Mouse (Mus musculus) testis, adult 2 months (tissue): ENCODE measurements around the gene Rapgef3. TPM values are rescaled to one million over a fixed set of nuclear protein-coding genes. Genes with fewer than 3 reads are reported as not detected.

Experiments used
- H3K27ac ChIP-seq: fragments of 200-500 bp; 2 replicates; pipeline ENCODE4 v1.5.1; 2012; ENCODE audit warnings: low read depth, low read length; ENCODE audit not compliant: control insufficient read depth, insufficient read depth
- H3K27me3 ChIP-seq: fragments of 200-500 bp; 2 replicates; pipeline ENCODE4 v1.6.1; 2012; ENCODE audit warnings: mild to moderate bottlenecking, low read length, moderate library complexity; ENCODE audit not compliant: control insufficient read depth, insufficient read depth
- H3K36me3 ChIP-seq: fragments of 200-500 bp; 2 replicates; pipeline ENCODE4 v1.6.1; 2012; ENCODE audit warnings: mild to moderate bottlenecking, low read length; ENCODE audit not compliant: control insufficient read depth, insufficient read depth
- H3K4me1 ChIP-seq: fragments of 200-500 bp; 2 replicates; pipeline ENCODE4 v1.6.1; 2012; ENCODE audit warnings: low read length; ENCODE audit not compliant: control insufficient read depth, insufficient read depth
- H3K4me3 ChIP-seq: fragments of 200-500 bp; 2 replicates; pipeline ENCODE4 v1.5.1; 2012; ENCODE audit warnings: low read depth, mild to moderate bottlenecking, low read length, moderate library complexity, mixed read lengths; ENCODE audit not compliant: control insufficient read depth
- CTCF ChIP-seq: fragments of 200-500 bp; IDR thresholded peaks from 2 replicates; pipeline ENCODE4 v1.5.1; 2012; ENCODE audit warnings: low read depth, mild to moderate bottlenecking, inconsistent platforms, low read length, moderate library complexity; ENCODE audit not compliant: control insufficient read depth, insufficient read depth, insufficient replicate concordance
- POLR2A ChIP-seq: fragments of 200-500 bp; IDR thresholded peaks from 2 replicates; pipeline ENCODE4 v1.6.1; 2012; ENCODE audit warnings: low read depth, mild to moderate bottlenecking, inconsistent platforms, low read length, moderate library complexity; ENCODE audit not compliant: control insufficient read depth
- polyA plus RNA-seq: library from polyadenylated mRNA; depleted of rRNA; stranded (reverse); fragments of >200 nt; gene quantifications from 2 replicates; pipeline ENCODE4 v1.2.3, GENCODE M21; 2012

Gene Rapgef3
- polyA plus RNA-seq, 1 experiment, result 16.1 TPM

GRCm38 (mm10) chr15:97812126-97812525 is 44.4 kb upstream of the Rapgef3 start:
- TF ChIP-seq CTCF (no peak), POLR2A (no peak)

GRCm38 (mm10) chr15:97811307-97811706 is 43.5 kb upstream of the Rapgef3 start:
- H3K27ac ChIP-seq, result no peak overlapping the region
- H3K36me3 ChIP-seq, result no peaks in the 10 kb centered on the region
- no peaks in the 10 kb centered on the region for H3K27me3 ChIP-seq
- peaks cover 7% of the 10 kb centered on the region for H3K4me1 ChIP-seq
- H3K4me3 ChIP-seq, result no peak overlapping the region
- TF ChIP-seq CTCF, result no peak

More at GRCm38 (mm10) chr15:97812126-97812525, 44.4 kb upstream of the Rapgef3 start:
- Histone ChIP-seq H3K27ac (peak overlapping the region; percentile 26; the same call in 1 of the 2 replicates), H3K27me3 (no peaks in the 10 kb centered on the region), H3K4me3 (no peak overlapping the region), H3K4me1 (peaks cover 7% of the 10 kb centered on the region), H3K36me3 (no peaks in the 10 kb centered on the region)

DNA sequence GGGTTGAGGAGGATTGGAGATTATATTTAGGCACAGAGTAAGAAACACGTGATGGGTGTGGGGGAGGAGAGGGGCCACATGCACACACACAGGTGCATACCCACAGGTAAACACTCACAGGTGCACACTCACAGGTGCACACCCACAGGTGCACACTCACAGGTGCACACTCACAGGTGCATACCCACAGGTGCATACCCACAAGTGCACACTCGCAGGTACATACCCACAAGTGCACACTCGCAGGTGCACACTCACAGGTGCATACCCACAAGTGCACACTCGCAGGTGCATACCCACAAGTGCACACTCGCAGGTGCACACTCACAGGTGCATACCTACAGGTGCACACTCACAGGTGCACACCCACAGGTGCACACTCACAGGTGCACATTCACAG is 42.6 kb upstream of the Rapgef3 start:
- no peak for TF ChIP-seq CTCF
- TF ChIP-seq POLR2A, result no peak
- Histone ChIP-seq H3K27me3 (no peaks in the 10 kb centered on the region), H3K27ac (no peak overlapping the region), H3K4me3 (no peak overlapping the region), H3K4me1 (peaks cover 7% of the 10 kb centered on the region), H3K36me3 (no peaks in the 10 kb centered on the region)

DNA sequence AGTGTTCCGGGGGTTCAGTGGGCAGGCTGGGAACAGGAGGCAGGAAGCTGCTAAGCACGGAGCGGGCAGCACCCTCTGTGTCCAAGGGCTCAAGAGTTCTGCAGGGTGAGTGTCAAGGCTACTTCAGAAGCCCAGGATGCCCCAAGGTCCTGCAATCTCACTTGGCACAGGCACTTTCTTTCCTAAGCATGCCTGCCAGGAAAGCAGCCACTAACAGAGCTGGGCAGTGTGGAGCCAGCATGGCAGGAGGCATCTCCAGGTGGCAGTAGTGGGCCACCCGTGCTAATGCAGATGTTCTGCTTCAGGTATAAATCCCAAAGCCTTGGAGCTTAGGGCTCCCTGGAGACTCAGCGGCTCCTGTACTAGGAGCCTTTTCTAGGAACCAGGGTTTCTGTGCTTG is 42.2 kb upstream of the Rapgef3 start:
- peaks cover 7% of the 10 kb centered on the region for H3K4me1 ChIP-seq
- no peaks in the 10 kb centered on the region for H3K36me3 ChIP-seq
- TF ChIP-seq POLR2A (no peak), CTCF (peak; percentile 38; the same call in 1 of the 2 replicates)
- no peaks in the 10 kb centered on the region for H3K27me3 ChIP-seq
- no peak overlapping the region for H3K4me3 ChIP-seq
- H3K27ac ChIP-seq, result no peak overlapping the region

DNA sequence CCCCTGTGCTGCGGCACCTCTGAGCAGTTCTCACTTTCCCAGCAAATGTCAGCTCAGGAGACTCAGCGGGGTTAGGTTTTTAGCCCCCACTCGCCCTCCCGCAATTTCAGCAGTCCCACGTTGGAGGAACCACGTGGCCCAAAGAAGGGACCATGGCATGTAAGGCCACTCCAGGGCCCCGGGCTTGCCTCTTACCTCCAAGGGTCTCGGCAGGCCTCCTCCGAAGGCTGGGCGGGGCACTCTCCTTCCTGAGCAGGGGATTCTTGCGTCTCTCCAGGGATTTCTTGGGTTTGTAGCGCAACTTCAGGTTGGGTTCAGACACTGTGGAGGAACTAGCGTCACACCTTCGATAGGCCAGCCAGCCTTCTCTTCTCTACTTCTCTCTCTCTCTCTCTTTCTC is 41.4 kb upstream of the Rapgef3 start:
- Histone ChIP-seq H3K36me3 (no peaks in the 10 kb centered on the region), H3K4me1 (peaks cover 7% of the 10 kb centered on the region), H3K27ac (no peak overlapping the region), H3K27me3 (no peaks in the 10 kb centered on the region), H3K4me3 (no peak overlapping the region)
- TF ChIP-seq CTCF (no peak), POLR2A (no peak)

- TF ChIP-seq POLR2A (no peak), CTCF (no peak)
- Histone ChIP-seq H3K27ac (no peak overlapping the region), H3K4me3 (no peak overlapping the region), H3K4me1 (peaks cover 7% of the 10 kb centered on the region), H3K36me3 (no peaks in the 10 kb centered on the region), H3K27me3 (no peaks in the 10 kb centered on the region)
Measured at GRCm38 (mm10) chr15:97808532-97808931, 40.8 kb upstream of the Rapgef3 start.

DNA sequence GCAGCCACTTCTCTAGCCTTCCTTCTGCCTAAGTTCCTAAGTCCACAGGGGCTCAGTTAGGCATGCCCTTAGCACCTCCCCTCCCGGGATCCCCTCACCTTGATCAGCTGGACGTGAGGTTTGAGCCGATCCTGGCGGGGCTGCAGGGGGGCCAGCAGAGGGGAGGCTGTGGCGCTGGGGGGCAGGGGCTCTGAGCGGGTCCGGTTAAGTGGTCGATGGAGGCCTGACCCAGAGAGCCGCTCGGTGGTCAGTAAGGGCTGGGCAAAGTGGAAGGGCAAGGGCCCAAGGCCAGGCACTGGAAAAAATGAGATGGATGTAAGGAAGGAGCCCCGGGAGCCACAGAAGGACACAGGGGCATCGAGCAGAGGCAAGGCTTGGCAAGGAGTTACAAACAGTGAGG is 40.1 kb upstream of the Rapgef3 start:
- H3K27me3 ChIP-seq, result no peaks in the 10 kb centered on the region
- no peak overlapping the region for H3K4me3 ChIP-seq
- no peaks in the 10 kb centered on the region for H3K36me3 ChIP-seq
- no peak overlapping the region for H3K27ac ChIP-seq
- H3K4me1 ChIP-seq, result peaks cover 7% of the 10 kb centered on the region
- TF ChIP-seq CTCF (no peak), POLR2A (no peak)

GRCm38 (mm10) chr15:97802575-97802974 is 34.8 kb upstream of the Rapgef3 start:
- TF ChIP-seq POLR2A (no peak), CTCF (no peak)
- Histone ChIP-seq H3K36me3 (no peaks in the 10 kb centered on the region), H3K4me1 (peaks cover 3% of the 10 kb centered on the region), H3K27me3 (no peaks in the 10 kb centered on the region), H3K27ac (no peak overlapping the region), H3K4me3 (no peak overlapping the region; the same call in 1 of the 2 replicates)
